Mouse (Mus musculus): ENCODE measurements around the gene Atp8b4.

The Atp8b4 gene

DNA sequence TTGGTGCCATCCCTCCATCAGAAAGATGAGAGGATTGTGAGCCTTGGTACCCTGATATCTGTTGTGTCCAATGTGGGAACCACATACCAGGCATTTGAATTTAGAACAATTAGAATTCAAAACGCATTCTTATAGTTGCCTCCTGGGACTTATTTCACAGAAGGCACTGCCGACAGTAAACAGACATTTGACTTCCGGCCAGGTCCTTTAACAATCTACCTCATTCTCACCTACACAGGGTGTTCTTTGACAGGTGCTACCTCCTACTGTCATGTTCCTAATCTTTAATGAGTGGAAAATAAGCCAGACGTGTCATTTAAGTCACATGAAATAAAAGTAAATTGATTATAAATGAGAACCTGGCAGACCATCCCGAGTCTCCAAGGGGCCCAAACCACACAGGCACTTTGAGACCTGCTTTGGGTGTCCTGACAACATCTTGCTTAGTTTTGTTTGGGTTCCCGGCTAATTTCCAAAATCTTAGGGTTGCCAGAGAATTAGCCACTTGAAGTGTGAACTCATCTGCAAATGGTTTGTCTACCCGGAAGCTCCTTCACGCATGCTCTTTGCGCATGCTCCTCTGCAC, 67.9 kb downstream of the Atp8b4 start:
- DNase-seq, result no peak

DNA sequence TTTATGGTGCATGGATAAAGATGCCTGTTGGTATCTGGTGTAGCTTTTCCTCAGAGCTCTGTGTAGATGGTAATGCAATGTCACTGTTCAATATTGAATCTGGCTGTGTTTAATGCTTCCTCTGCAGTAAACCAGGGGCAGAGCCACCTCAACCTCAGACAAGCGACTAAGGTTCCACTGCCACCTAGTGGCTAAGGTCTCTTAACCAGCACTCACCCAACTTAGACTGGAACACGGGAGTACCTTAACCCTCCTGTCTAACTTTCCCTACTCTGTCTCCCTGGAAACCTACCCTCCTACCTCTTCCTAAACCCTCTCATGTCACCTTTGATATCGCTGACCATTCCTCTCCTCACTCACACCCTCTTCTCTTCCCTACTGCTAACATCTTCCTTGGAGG, 71.2 kb downstream of the Atp8b4 start:
- DNase-seq, result peak; percentile 26 to 38

DNA sequence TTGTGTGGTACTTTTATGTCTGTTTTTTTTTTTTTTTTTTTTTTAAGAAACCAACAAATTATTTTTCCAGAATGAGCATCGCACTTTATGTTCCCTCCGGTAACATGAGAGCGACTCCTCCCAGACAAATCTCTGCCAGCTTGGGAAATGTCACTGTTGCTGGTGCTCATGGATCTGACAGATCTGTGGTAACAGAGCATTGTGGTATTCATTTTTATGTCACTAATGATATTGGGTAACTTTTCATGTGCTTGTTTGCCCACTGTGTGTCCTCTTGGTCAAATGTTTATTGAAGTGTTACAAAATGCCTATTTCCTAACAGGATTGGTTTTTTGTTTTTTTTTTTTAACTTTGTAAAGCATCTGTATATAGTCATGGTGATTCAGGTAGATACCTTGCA, 75.3 kb downstream of the Atp8b4 start:
- no peak for DNase-seq

DNA sequence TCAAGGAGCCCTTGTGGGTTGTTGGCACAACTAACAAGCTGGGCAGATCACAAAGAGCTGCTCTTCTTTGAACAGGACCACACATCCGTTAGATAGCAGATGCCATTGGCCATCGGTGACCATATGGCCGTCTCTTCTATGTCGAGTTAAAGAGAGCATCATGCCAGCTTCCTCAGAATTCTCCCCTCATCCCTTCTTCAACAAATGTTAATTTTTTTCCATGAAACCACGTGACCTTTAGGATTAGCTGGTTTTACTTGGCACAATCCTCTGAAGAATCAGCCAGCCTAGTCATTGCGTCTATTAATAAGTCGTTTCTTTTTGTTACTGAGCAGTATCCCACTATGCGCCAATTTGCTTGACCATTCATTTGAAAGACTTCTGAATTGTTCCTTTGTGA, 75.8 kb downstream of the Atp8b4 start:
- no peak for DNase-seq

DNA sequence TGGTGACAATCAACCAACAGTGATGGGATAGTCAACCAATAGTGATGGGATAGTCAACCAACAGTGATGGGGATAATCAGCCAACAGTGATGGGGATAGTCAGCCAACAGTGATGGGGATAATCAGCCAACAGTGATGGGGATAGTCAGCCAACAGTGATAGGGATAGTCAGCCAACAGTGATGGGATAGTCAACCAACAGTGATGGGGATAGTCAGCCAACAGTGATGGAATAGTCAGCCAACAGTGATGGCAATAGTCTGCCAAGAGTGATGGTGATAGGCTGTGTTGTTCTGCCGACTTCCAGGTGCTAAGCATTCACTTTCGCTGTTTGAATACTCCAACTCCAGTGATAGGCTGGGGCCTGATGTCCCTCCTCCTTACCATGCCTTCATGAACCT, 79.6 kb downstream of the Atp8b4 start:
- no peak for DNase-seq

DNA sequence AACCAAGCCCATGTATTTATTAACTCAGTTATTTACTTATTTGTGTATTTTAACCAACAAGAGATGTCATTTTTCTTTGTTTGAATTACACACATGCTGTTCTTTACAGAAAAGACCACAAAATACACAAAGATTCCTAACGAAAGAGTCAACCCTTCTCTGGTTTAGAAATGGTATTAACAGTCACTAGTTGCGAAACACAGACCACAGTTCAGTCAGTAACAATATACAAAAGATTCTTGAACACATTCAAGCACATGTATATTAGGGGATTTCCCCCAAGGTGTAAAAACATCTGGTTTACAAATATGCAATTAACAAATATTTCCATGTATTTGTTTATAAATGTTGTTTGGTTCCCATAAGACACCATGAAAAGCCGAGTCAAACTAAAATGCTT, 81.6 kb downstream of the Atp8b4 start:
- no peak for DNase-seq

DNA sequence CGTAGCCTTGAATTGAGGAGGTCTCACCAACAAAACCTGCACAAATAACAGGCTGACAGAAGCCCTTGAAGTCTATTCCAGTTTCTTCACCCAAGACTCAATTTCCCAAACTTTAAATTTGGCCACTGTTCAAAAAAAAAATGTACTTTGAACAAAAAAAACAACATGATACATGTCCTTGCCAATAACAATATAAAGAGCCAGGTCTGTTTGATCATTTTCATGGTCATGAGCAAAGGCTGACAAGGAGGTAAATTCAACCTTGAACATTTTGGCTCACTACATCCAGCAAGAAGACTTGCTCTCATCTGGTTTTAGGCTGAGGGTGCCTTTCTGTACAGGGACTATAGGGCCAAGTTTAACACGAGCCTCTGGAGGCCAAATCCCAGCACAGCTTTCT, 83.7 kb downstream of the Atp8b4 start:
- no peak for DNase-seq

DNA sequence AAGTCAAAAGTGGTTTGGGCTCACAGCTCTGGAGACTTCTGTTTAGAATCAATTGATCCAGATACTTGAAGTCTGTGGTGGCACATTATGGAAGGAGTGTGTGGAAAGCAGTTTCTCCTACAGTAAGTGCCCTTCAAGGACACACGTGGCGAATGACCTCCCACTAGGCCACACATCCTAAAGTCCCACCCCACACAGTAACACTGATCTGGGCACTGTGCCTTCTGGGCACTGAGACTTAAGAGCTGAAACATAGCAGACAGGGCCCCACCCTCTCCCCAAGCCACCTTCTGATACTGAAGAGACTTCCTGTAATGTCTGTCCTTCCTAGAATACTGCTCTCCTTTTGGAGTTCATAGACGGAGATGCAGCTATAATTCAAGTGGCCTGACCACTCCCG, 84.5 kb downstream of the Atp8b4 start:
- no peak for DNase-seq

DNA sequence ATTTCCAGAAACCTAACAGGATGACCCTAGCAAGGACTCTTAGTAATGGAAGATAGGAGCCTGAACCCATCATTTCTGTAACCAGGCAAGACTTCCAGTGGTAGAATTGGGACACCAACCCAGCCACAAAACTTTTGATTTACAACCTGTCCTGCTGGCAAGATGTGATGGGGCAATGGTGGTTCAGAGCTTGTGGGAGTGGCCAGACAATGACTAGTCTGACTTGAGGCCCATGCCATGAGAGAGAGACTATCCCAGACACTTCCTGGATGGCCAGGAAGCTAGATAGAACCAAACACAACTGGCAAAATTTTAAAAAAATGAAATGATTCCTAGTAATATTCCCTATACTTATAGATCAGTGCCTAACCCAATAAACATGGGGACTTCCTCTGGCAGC, 87.7 kb downstream of the Atp8b4 start:
- no peak for DNase-seq

DNA sequence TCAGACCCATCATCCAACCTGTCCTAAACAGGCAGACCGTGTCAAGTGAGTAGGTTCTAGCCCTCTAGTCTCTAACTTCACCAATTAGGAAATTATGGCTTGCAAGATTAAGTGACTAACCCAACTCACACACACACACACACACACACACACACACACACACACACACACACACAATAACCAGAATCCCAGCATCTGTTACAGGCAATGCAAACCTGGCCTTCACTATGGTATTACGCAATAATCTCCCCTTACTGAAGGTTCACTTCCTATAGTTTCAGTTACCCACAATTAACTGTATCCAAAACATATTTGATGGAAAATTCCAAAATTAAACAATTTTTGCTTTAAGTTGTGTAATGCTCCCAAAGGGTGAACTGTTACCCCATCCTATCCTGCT, 101.0 kb downstream of the Atp8b4 start:
- DNase-seq, result no peak

DNA sequence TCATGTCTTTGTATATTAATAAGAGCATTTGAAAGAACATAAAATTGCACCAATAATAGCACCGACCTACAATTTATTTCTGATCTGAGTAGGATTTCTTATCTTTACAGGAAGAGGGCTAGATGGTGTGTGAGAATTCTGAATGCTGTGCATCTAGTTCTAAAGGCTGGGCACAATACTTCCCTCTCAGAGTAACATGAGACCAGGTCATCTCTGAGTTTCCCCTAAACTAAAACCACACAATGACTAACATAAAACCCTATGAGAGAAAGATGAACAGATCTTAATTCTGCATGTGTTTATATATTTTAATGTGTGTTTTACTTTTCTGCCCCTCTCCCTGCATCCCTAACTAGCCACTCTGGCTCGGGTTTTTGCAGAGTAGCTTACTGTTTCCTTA, 101.5 kb downstream of the Atp8b4 start:
- no peak for DNase-seq

DNA sequence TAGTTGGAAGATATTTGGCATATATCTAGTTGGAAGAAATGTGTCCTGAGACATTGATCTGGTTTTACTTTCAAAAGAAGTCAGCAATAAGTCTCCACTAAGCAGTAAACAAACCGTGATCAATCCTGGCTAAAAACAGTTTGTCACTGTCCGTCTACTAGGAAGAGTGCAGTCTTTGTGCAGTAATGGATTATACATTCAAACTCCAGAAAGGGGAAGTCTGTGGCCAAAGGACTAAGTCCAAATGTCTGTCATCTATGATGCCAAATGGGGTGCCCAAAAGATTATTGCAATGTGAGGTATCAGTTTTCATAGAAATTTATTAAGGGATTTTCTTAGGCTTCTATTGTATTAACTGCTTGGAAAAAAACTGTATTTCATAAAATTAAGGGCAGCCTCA, 102.3 kb downstream of the Atp8b4 start:
- DNase-seq, result no peak

DNA sequence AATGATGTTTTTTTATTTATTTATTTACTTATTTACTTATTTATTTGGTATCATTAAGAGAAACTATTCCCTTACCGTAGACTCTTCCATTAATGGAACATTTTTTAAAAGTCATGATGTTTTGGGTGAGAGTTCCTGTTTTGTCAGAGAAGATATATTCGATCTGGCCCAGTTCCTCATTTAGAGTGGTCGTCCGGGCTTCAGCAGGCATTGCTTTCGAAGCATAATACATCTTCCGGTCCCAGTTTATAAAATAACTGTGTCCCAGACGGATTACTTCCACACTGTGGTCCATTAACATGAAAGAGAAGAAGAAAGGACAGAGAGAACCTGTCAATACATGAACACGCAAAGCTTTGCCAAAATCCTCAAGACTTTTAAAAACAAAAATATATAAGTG, 103.0 kb downstream of the Atp8b4 start:
- no peak for DNase-seq

DNA sequence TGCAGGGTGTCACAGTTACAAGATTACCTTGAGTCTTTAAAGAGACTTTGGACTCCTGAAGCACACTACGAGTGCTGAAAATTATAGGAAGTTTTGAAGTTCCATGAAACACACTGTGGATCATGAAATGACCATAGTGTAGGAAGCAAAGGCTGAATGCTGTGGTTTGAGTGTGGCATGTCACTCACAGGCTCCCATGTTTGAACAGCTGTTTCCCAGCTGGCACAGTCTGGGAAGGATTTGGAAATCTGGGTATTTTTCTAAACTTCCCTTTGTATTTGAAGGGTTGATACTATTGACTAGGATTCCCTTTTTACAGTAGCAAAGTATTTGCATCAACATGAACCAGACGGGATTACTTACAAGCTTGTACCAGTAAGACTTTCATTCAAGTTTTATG, 105.5 kb downstream of the Atp8b4 start:
- no peak for DNase-seq

DNA sequence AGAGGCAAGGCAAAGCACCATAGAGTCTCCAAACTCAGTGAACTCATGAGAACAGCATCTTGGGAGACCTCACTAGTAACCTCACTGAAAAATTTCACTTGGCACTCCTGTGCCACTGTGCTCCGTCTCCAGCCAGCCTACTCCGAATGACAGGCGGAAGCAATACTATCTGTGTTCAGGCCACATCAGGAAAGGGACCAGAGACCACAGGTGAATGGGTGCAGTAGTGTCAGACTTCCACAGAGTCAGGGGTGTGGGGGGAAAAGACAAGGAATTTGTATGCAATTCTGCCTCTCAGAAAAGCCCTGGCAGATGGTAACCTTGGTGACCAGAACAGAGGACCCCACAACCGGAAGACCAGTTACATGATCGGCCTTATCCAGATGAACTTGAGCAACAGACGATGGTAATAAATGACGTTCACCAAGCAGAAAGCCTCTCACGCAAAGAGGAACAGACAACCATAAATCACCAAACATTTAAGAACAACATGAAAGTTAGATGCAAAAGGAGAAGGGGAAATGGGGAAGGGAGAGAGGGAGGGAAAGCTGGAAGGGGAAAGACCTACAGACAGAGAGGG, 112.9 kb downstream of the Atp8b4 start:
- no peak for DNase-seq

DNA sequence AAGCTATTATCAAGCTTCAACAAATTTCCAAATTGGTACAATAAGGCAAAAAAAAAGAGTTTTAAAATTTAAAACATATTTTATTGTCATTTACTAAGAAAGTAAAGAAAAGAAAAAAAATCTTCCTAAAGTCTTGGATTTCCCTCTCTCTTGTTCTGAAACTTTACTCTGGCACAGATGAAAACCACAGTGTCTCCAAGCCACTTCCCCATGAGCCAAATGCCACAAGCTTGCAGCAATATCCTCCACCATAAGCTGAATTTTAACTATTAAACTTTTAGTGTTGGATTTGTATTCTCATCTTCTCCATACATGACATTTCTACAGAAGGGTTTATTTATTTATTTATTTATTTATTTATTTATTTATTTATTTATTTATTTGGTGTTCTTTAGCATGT, 114.4 kb downstream of the Atp8b4 start:
- DNase-seq, result no peak

DNA sequence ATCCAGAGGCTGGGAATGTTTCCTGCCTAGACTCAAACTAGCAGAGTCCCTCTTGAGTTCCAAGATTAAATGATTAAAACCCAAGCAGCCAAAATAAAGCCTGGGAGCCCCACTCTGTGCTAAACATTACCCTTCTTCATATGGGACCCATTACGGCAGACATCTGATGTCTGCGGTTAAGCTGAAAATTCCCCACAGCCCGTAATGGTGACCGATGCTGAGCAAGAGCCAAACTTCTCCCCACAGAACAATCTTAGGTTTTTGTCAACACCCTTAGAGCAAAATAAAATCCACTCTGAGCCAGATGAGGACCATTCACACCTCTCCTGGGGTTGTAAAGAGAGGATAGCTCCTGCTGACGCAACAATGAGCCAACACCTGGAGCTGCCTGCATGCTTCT, 120.2 kb downstream of the Atp8b4 start:
- no peak for DNase-seq

DNA sequence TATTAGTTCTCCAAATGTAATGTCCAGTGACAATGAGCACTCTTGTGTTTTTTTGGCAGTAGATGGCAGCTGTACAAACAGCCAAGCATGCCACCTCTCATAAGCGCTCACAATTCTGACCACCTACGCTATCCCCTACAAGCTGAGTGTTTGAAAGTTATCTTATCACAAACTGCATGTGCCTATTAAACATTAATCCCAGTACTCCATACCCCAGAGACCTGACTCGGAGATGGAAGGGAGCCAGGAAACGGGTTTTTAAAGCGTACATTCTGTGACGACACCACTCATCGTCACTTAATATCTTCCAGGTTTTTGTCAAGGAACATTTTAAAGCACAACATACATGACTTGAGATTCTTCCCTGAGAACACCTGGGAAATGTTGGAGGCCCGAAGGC, 128.8 kb downstream of the Atp8b4 start:
- no peak for DNase-seq

DNA sequence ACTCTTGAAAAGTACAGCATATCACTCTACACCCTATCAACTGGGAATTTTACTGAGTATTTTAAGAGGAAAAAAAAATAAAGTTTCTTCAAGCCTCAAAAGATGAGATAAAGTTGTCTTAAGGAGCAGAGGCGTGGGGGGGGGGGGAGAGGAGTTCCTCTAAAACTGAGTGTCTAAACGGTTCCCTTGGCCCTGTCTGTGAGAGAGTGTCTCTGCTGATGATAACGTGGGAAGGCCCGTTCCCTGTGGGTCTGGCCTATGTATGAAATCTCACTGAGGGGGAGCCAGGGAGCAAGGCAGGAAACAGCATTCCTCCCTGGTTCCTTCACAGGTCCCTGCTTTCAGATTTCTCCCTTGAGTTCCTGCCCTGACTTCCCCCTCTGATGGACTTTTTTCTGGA, 130.7 kb downstream of the Atp8b4 start:
- DNase-seq, result no peak

DNA sequence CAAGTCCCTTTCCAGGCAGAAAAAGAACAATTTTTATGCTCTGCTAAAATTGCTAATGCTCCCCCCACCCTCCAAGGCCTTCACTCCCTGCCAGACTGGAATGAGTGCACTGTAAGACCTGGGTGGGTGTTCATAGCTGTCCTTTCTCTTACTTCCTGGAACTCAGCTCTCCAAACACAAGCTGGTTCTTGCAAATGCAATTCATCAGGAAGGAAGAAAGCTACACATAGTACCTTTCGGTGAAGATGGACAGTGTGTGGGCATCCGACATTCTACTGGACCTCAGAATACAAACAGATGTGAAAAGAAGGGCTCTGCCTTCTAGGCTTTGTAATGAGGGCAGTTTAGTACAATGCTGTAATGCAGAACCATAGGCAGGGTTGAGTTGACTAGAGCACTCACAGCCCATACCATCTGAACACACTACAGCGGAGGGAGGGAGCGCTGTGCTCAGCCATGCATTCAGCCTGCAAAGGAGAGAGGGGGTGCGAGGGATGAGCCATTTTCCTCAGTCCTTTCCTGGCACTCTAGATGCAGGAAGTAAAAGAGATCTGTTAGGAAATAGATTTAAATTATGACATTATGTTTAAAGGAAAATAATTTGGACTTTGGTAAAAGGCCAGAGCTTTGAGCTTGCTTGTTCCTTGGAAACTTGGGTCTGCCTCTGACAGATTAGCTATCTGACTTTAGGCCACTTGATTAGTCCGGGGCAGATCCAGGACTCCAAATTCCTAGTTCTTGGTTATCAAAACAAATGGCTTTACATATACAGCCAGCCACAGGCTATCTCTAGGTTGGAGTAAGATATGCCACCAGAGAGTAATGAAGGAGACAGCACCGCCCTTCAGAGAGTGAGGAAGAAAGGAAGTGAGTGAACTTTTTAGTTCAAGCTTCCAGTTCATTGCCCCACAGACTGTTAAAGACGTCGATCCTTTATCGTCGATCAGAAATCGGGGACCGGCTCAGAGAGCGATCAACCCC, 136.4 kb downstream of the Atp8b4 start:
- DNase-seq, result no peak

DNA sequence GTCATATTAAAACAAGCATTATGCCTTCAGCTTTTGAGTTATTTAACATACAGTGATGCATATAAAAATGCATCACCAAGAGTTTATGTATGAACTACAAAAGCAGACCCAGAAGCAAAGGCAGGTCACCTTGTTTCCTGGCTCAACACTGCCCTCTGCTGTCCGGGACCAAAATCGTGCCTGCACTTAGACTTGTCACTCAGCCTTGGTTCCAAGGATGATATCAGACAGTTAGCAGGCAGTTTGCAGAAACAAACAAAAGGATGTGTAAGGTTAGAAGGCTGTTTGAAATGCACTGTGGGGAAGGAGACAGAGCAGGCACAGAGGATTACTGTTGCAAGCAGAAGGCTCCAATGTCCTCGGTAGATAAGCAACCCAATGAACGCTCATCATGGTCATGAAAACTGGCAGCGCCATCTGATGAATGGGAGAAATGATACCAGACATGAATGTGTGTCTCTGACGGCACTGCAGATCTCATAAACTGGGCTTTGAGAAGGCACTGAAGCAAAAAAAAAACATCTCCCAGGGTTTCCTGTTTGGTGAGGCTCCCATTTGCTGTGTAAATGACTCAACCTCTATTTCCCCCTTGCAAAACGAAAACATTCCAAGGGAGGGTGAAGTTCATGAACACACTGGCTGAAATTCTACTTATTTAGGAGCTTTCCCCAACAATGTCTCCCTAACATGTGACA, 137.3 kb downstream of the Atp8b4 start:
- peak; percentile 74 to 76 for DNase-seq

DNA sequence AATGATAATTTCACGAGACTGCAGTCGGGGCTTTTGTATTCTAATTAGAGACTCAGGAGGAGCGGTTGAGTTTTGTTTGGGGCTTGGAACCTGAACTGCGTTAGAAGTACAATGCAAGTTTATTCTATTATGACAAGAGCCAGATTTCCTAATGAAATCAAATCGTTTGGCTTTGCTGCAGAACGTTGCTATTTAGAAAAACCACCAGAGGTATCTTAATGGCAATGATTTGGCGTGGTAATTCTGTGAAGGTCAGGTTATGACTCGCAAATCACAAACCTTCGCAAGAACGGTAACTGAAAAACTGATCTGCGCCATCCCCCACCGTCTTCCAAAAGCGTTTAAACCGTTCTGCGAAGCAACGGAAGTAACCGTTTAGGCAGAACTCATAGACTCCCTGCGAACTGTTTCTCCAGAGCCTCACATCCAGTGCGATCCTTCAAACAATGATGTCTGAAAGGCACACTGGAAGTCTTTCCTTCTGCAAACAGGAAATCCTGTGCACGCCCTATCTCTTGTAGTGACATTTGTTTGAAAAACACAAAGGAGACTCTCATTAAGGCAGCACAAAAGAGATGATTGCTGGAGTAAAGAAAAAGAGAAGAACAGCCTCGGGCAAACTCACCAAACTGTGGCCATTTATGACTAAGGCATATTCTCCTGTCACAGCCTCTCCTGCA, 139.2 kb downstream of the Atp8b4 start:
- DNase-seq, result no peak

DNA sequence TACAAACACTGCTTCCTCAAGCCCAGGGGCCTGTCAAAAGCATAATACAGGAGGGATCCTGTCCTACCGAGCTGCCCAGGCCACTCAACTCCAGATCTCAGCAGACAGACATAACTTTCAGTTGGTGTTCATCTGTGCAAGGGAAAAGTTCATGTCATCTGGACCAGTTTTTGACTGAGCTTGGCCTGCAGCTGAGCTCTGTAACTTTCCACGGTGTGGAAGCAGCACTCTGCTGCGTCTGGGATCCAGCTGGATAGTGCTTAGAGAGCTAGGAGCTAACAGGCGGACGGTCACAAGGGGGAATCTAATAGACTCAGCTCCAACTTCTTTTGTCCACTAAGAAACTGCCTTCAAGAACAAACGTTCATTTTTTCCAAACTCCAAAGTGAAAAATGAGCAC, 139.8 kb downstream of the Atp8b4 start:
- DNase-seq, result no peak
